Mouse (Mus musculus) embryo, embryonic 11 days (tissue): ENCODE results near the gene Tbcel.

Experiments
- DNase-seq: peaks from one replicate; pipeline ENCODE4 v3.0.0-alpha.2; 2015

Tbcel gene

DNA sequence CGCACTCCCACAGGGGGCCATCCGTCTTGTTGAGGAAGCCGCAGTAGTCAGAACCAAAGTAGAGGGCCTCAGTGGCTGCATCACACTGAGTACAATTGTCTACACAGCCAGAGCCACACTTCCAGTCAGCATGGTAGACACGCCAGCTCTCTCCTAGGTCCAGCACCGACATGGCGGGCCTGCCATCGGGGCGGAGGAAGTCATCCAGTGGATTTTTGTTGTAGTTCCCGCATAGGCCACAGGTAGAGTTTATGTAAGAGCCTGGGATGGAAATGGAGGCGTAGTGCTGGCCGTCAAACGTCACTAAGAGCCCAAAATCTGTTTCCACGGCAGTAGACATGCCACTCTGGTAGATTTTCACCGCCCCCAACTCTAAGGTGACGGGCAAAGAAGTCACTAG is 130.0 kb downstream of the Tbcel start:
- DNase-seq, result no peak

DNA sequence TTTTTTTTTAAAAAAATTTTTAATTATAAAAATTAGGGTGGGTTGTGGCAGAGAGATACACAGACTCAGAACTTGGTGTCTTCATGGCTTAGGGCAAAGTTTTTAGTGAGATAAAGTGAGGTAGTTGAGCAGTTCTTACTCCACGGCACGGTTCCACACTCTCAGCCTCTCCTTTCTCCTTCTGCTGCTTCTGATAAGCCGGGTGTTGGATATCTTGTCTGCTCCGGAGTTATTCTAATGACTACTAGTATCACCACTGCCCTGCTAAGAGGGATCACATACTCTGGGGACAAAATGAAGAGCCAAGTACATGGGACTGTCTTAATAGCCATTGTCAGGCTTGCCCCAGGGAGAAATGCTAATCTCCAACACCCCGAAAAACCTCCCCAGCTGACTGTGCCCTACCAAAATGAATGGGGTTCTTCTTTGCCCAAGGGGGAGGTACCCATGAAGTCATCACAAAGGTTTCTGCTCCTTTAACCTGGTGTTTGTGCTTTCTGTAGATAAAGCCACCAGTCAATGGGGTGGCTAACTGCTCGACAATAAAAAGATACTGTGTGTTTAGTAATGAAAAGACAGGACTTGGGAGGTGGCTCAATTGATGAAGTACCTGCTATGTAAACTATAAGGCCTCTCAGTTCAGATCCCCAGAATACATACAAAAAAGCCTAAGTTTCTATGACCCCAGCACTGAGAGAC is 135.8 kb downstream of the Tbcel start:
- DNase-seq, result no peak
